Mouse (Mus musculus) liver, adult 2 months (tissue): ENCODE data around the gene Olfr691. TPM values are rescaled to one million over a fixed set of nuclear protein-coding genes. Genes with fewer than 3 reads are reported as not detected.

Experiments
- DNase-seq: peaks from one replicate; pipeline ENCODE4 v3.0.0-alpha.2; 2011; ENCODE audit warnings: low read depth, low spot score; ENCODE audit errors: extremely low read depth
- H3K27ac ChIP-seq: fragments of 200-500 bp; replicated peaks from 2 replicates; pipeline ENCODE4 v1.5.1; 2012; ENCODE audit warnings: low read depth, mild to moderate bottlenecking, control low read depth, inconsistent platforms, low read length; ENCODE audit not compliant: insufficient read depth
- H3K27me3 ChIP-seq: fragments of 200-500 bp; 2 replicates; pipeline ENCODE4 v1.6.1; 2012; ENCODE audit warnings: mild to moderate bottlenecking, moderate library complexity, low read length, inconsistent platforms; ENCODE audit not compliant: control insufficient read depth, insufficient read depth
- H3K36me3 ChIP-seq: fragments of 200-500 bp; 2 replicates; pipeline ENCODE4 v1.6.1; 2012; ENCODE audit warnings: low read length, inconsistent platforms; ENCODE audit not compliant: control insufficient read depth, insufficient read depth
- H3K4me1 ChIP-seq: fragments of 200-500 bp; 2 replicates; pipeline ENCODE4 v1.6.1; 2011; ENCODE audit warnings: low read length; ENCODE audit not compliant: control insufficient read depth, insufficient read depth
- H3K4me3 ChIP-seq: fragments of 200-500 bp; 2 replicates; pipeline ENCODE4 v1.5.1; 2011; ENCODE audit warnings: low read depth, mild to moderate bottlenecking, control low read depth, low read length, moderate library complexity; ENCODE audit not compliant: insufficient read depth
- H3K79me2 ChIP-seq: fragments of 200-500 bp; 2 replicates; pipeline ENCODE4 v1.6.1; 2012; ENCODE audit warnings: inconsistent platforms, mild to moderate bottlenecking, low read length, moderate library complexity; ENCODE audit not compliant: control insufficient read depth, insufficient read depth
- H3K9ac ChIP-seq: fragments of 200-500 bp; 2 replicates; pipeline ENCODE4 v1.6.1; 2012; ENCODE audit warnings: low read depth, mild to moderate bottlenecking, control low read depth, inconsistent platforms, low read length
- CTCF ChIP-seq: fragments of 200-500 bp; IDR thresholded peaks from 2 replicates; pipeline ENCODE4 v1.5.1; 2011; ENCODE audit warnings: low read depth, low read length, control low read depth
- POLR2A ChIP-seq: fragments of 200-500 bp; IDR thresholded peaks from 2 replicates; pipeline ENCODE4 v1.6.1; 2011; ENCODE audit warnings: low read length, control low read depth; ENCODE audit not compliant: insufficient read depth; ENCODE audit errors: extremely low read depth
- WGBS: fragments of 180-500 bp; shearing (Covaris S2); methylation state at CpG from one replicate; pipeline ENCODE4 v1.1.7; 2018; 5-methylcytosine and 5-hydroxymethylcytosine counted together
- polyA plus RNA-seq: library from polyadenylated mRNA; depleted of rRNA; stranded (reverse); fragments of >200 nt; gene quantifications from 2 replicates; pipeline ENCODE4 v1.2.3, GENCODE M21; 2012; rRNA removed
- total RNA-seq: library from RNA; depleted of rRNA; stranded (reverse); fragments of >200 nt; gene quantifications from 2 replicates; pipeline ENCODE4 v1.2.3, GENCODE M21; 2014; rRNA removed

The Olfr691 gene
- not detected in 2 replicates for total RNA-seq
- polyA plus RNA-seq, result not detected in 2 replicates

GRCm38 (mm10) chr7:105342170-105342569 is at the start of gene Olfr691:
Olfr691 (minus strand) TSS chr7:105342270.
- TF ChIP-seq POLR2A (no peak), CTCF (no peak)
- 42% methylated on average over 1 of the region's 1 CpGs for WGBS

GRCm38 (mm10) chr7:105390236-105390635 is 48.2 kb upstream of the Olfr691 start:
- Histone ChIP-seq H3K4me1 (no peaks in the 10 kb centered on the region; the same call in 1 of the 2 replicates), H3K27ac (no peak overlapping the region), H3K9ac (no peak overlapping the region), H3K79me2 (no peaks in the 10 kb centered on the region), H3K36me3 (peaks cover 34% of the 10 kb centered on the region), H3K4me3 (no peak overlapping the region), H3K27me3 (no peaks in the 10 kb centered on the region)
- WGBS, result 89% methylated on average over 2 of the region's 2 CpGs
- TF ChIP-seq CTCF, result no peak
- no peak for TF ChIP-seq POLR2A
- DNase-seq, result no peak

More at GRCm38 (mm10) chr7:105342170-105342569, at the start of gene Olfr691:
- Histone ChIP-seq H3K27me3 (no peaks in the 10 kb centered on the region), H3K9ac (no peak within 1 kb of the TSS), H3K27ac (no peak within 1 kb of the TSS), H3K4me3 (no peak within 1 kb of the TSS), H3K36me3 (no peaks in the 10 kb centered on the region), H3K79me2 (no peaks in the 10 kb centered on the region), H3K4me1 (no peaks in the 10 kb centered on the region)
- DNase-seq, result no peak

GRCm38 (mm10) chr7:105387696-105388095 is 45.6 kb upstream of the Olfr691 start:
- H3K27ac ChIP-seq, result no peak overlapping the region
- 60% methylated on average over 2 of the region's 2 CpGs for WGBS
- H3K36me3 ChIP-seq, result peaks cover 57% of the 10 kb centered on the region
- H3K9ac ChIP-seq, result no peak overlapping the region
- no peaks in the 10 kb centered on the region for H3K27me3 ChIP-seq
- H3K4me3 ChIP-seq, result no peak overlapping the region
- no peaks in the 10 kb centered on the region for H3K79me2 ChIP-seq
- no peaks in the 10 kb centered on the region for H3K4me1 ChIP-seq
- no peak for TF ChIP-seq POLR2A
- no peak for TF ChIP-seq CTCF
- no peak for DNase-seq

- 94% methylated on average over 3 of the region's 3 CpGs for WGBS
- H3K36me3 ChIP-seq, result peaks cover 58% of the 10 kb centered on the region
- no peak overlapping the region for H3K4me3 ChIP-seq
Observed at GRCm38 (mm10) chr7:105380329-105380728, 38.3 kb upstream of the Olfr691 start.

GRCm38 (mm10) chr7:105374866-105375265 is 32.8 kb upstream of the Olfr691 start, which contains the start of gene Gm5901:
Gm5901 (plus strand) TSS chr7:105375038.
- TF ChIP-seq POLR2A (no peak), CTCF (no peak)
- H3K79me2 ChIP-seq, result no peaks in the 10 kb centered on the region
- H3K9ac ChIP-seq, result no peak within 1 kb of the TSS
- H3K27me3 ChIP-seq, result no peaks in the 10 kb centered on the region
- H3K4me3 ChIP-seq, result no peak within 1 kb of the TSS
- H3K36me3 ChIP-seq, result peaks cover 23% of the 10 kb centered on the region
- H3K27ac ChIP-seq, result no peak within 1 kb of the TSS
- DNase-seq, result no peak
- H3K4me1 ChIP-seq, result no peaks in the 10 kb centered on the region
- WGBS, result 85% methylated on average over 1 of the region's 1 CpGs

More at GRCm38 (mm10) chr7:105380329-105380728, 38.3 kb upstream of the Olfr691 start:
- Histone ChIP-seq H3K27me3 (no peaks in the 10 kb centered on the region), H3K79me2 (no peaks in the 10 kb centered on the region), H3K9ac (no peak overlapping the region), H3K4me1 (no peaks in the 10 kb centered on the region), H3K27ac (no peak overlapping the region)
- DNase-seq, result no peak
- no peak for TF ChIP-seq CTCF
- TF ChIP-seq POLR2A, result no peak

GRCm38 (mm10) chr7:105373976-105374375 is 31.9 kb upstream of the Olfr691 start:
- no peak overlapping the region for H3K27ac ChIP-seq
- no peaks in the 10 kb centered on the region for H3K4me1 ChIP-seq
- TF ChIP-seq CTCF (no peak), POLR2A (no peak)
- peaks cover 14% of the 10 kb centered on the region for H3K36me3 ChIP-seq
- no peaks in the 10 kb centered on the region for H3K27me3 ChIP-seq
- WGBS, result 94% methylated on average over 3 of the region's 3 CpGs
- H3K9ac ChIP-seq, result no peak overlapping the region
- no peak overlapping the region for H3K4me3 ChIP-seq
- DNase-seq, result no peak
- H3K79me2 ChIP-seq, result no peaks in the 10 kb centered on the region
